Mouse (Mus musculus): ENCODE data around the gene Rpl36al.
"Not testable (repeated sequence)": the region's sequence is repeated elsewhere in the genome, so short reads cannot be mapped to it uniquely, and the experiment has no call there.

Rpl36al gene

DNA sequence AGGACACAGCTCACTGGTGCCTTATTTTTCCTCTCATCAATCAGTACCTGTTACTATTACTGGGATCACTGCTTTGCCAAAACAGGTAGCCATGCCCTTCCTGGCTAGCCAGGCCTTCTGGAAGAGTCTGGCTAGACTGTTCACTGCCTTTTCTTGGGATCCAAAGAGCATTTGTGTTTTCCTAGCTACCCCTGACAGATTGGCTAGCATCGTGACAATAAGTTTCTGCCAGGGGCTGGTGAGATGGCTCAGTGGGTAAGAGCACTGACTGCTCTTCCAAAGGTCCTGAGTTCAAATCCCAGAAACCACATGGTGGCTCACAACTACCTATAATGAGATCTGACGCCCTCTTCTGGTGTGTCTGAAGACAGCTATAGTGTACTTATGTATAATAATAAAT, 23.2 kb downstream of the Rpl36al start:
- in situ Hi-C loops (cut with MboI, MseI), result loop anchor here (10.0 kb wide), 1 partner anchor 724 kb away; no protein-coding TSS in a partner anchor

DNA sequence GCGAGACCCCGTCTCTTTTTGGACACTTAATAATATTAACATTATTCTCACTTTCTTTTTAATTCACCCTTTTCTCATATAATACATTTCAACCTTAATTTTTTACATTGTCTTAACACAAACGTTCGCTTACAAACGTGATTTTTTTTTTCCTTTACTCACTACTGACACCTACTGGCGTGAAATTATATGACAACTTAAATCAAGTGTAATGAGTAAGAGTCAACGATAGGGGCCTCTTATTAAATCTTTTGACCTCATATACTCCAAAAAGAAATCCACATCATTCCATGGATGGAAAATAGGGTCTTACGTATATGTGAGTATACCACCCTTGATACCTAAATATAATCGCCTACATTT, 24.3 kb downstream of the Rpl36al start:
- in situ Hi-C loops (cut with MboI, MseI), result no loop called here

DNA sequence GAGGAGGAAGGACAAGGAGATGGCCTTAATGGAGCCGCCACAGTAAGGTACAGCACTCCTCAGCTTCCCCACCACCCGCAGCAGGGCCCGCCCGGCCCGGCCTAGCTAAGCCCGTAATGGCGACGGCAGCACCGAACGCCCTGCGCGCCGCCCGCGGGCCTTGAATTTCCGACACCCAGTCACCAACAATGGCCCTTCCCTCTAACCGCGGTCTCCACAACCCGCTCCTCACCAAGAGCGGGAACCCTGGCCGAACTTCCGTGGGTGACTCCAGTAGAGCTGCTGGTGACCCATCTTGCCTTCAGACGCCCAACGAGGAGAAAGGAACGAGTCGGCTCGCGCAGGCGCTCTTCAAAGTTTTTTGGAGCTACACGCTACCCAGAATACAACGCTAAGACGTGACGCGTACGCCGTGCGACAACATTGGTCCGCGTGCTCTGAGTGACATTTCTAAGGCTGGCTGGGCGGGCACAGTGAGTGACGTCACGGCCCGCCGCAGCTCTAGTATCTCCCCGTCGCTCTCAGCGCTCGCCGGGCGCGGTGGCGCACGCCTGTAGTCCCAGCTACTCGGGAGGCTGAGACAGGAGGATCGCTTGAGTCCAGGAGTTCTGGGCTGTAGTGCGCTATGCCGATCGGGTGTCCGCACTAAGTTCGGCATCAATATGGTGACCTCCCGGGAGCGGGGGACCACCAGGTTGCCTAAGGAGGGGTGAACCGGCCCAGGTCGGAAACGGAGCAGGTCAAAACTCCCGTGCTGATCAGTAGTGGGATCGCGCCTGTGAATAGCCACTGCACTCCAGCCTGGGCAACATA, 24.9 kb downstream of the Rpl36al start, which contains the start of gene Rps29:
Gene Rps29 (minus strand): TSS at position 422 of the 813 bp plus-strand sequence.
- in situ Hi-C loops (cut with MboI, MseI), result not testable (repeated sequence)

- in situ Hi-C loops (cut with MboI, MseI), result no loop called here
Observed at GRCm38 (mm10) chr12:69158366-69158764, 25.5 kb downstream of the Rpl36al start.

GRCm38 (mm10) chr12:69157107-69157506, 26.8 kb downstream of the Rpl36al start:
- in situ Hi-C loops (cut with MboI, MseI), result no loop called here

- in situ Hi-C loops (cut with MboI, MseI), result no loop called here
Observed at GRCm38 (mm10) chr12:69156436-69156835, 27.4 kb downstream of the Rpl36al start.

DNA sequence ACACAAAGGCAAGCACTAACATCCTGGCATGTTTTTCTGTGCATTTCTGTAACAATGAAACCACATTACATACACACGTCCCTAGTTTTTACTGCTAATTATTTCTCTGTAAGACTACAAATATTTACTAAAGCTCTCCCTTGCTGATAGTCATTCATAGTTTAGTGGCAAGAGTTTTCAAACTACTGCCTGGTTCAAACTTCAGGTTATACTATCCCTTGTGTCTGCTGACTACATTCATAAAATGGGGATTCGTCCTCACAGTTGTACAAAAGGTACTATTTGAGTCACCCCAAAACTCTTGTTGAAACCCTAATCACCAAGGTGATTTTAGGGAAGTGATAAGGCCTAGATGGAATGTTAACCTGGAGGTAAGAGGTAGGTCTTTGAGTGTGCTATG, 28.0 kb downstream of the Rpl36al start:
- in situ Hi-C loops (cut with MboI, MseI), result no loop called here

GRCm38 (mm10) chr12:69150049-69150448, 33.8 kb downstream of the Rpl36al start:
- in situ Hi-C loops (cut with MboI, MseI), result no loop called here

GRCm38 (mm10) chr12:69147166-69147735, 36.6 kb downstream of the Rpl36al start:
- in situ Hi-C loops (cut with MboI, MseI), result no loop called here

DNA sequence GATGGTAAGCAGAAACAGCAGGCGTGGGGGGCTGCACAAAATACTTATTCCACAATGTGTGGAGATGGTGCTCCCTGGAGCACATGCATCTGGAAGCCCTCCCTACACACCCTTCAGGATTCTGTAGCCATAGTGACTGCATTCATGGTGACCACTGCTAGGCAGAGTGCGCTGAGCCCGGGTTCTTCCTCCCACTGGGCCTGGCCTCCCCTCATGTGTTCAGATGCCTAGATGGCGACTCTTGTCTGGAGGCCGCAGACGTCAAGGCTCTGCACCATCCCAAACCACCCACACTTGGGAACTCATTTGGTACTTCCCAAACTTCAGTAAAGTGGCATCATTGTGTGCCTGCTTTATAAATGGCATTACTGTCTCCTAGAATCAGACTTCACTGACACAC, 40.4 kb downstream of the Rpl36al start:
- in situ Hi-C loops (cut with MboI, MseI), result no loop called here

DNA sequence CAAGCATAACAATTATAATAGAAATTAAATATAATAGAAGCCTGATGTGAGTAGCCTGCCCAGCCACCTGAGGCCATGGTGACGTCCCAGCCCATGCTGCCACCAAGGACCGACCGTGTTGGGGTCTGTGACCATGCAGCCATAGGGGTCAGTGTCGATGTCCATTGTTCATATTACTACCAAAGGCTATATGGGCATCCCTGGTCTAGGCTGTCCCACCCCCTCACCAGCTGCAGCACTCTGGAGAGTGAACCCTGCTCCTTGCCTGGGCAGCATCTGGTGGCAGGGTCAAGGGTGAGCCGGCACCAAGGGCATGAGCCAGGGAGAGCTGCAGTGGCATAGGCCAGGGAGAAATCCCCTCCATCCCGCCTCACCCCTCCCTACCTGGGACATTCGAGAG, 44.0 kb downstream of the Rpl36al start:
- in situ Hi-C loops (cut with MboI, MseI), result no loop called here

GRCm38 (mm10) chr12:69139201-69139600, 44.7 kb downstream of the Rpl36al start:
- in situ Hi-C loops (cut with MboI, MseI), result no loop called here

All from T-helper 1 cell (primary cell).